ENCODE assay signal across 16 mouse cellular contexts in the genomic region with DNA sequence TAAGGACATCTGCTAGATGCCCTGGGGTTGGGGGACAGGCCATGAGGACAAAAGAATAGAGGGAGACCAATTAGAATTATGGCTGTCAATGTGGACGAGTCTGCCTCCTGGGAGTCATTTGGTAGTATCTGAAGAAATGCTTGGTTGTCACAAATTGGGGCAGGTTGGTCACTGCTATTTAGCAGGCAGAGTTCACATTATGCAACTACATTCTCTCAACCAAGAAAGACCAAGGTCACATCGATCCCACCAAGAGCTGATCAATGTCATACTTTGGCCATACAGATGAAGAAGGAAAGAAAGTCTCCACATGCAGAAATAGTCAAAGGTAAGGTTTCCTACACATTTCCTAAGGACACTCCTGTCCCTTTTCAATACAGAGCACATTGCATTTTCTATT.
"Had no signal": no experiment of that assay in that cellular context is flagged by ENCODE, and none has a peak within 500 bp of the region (broad histone marks: within the 10 kb centered on the region; RNA-seq: fewer than 3 reads in every experiment).

No protein-coding gene starts in this region.

- H3K9me3 ChIP-seq: neural tube, embryonic 13.5 days; neural tube, embryonic 15.5 days; stomach, embryonic 15.5 days had no signal

- H3K27ac ChIP-seq: neural tube, embryonic 13.5 days; neural tube, embryonic 15.5 days; stomach, embryonic 15.5 days; stomach, postnatal 0 days had no signal

- H3K4me1 ChIP-seq: stomach, embryonic 15.5 days had no signal

- H3K36me3 ChIP-seq: stomach, embryonic 15.5 days had no signal

- DNase-seq: retina, postnatal 1 day; right cerebral cortex, adult 18-20 months; right cerebral cortex, postnatal 14 days; right cerebral cortex, postnatal 25 days; right cerebral cortex, postnatal 4 days; spleen, adult 18-20 months; thymus, adult 18-20 months; thymus, adult 2 months; thymus, postnatal 14 days; thymus, postnatal 25 days; thymus, postnatal 36 days; thymus, postnatal 4 days had no signal

- H3K27me3 ChIP-seq: neural tube, embryonic 13.5 days; neural tube, embryonic 15.5 days; stomach, embryonic 15.5 days had no signal

- H3K4me2 ChIP-seq: neural tube, embryonic 13.5 days; neural tube, embryonic 15.5 days; stomach, embryonic 15.5 days had no signal

- H3K9ac ChIP-seq: neural tube, embryonic 13.5 days; neural tube, embryonic 15.5 days; stomach, embryonic 15.5 days had no signal

- H3K4me3 ChIP-seq: neural tube, embryonic 13.5 days; neural tube, embryonic 15.5 days; stomach, embryonic 15.5 days had no signal
